Mouse (Mus musculus) olfactory bulb, adult 2 months (tissue): Measurements from ENCODE around the gene Cfap20. TPM values are rescaled to one million over a fixed set of nuclear protein-coding genes. Genes with fewer than 3 reads are reported as not detected.
"Not testable (repeated sequence)": the region's sequence is repeated elsewhere in the genome, so short reads cannot be mapped to it uniquely, and the experiment has no call there.

Source experiments
- H3K27ac ChIP-seq: fragments of 200-500 bp; 2 replicates; pipeline ENCODE4 v1.5.1; 2012; ENCODE audit warnings: low read depth, low read length; ENCODE audit not compliant: insufficient read depth
- H3K4me1 ChIP-seq: fragments of 200-500 bp; 2 replicates; pipeline ENCODE4 v1.6.1; 2012; ENCODE audit warnings: low read length; ENCODE audit not compliant: control insufficient read depth, insufficient read depth
- H3K4me3 ChIP-seq: fragments of 200-500 bp; 2 replicates; pipeline ENCODE4 v1.5.1; 2012; ENCODE audit warnings: mild to moderate bottlenecking, low read depth, low read length, moderate library complexity; ENCODE audit not compliant: insufficient read depth
- CTCF ChIP-seq: fragments of 200-500 bp; IDR thresholded peaks from 2 replicates; pipeline ENCODE4 v1.5.1; 2012; ENCODE audit warnings: low read depth, mild to moderate bottlenecking, low read length, moderate library complexity; ENCODE audit not compliant: insufficient read depth
- POLR2A ChIP-seq: fragments of 200-500 bp; IDR thresholded peaks from 2 replicates; pipeline ENCODE4 v1.6.1; 2012; ENCODE audit warnings: mild to moderate bottlenecking, low read depth, low read length, moderate library complexity; ENCODE audit not compliant: insufficient read depth
- WGBS: fragments of 180-500 bp; shearing (Covaris S2); methylation state at CpG from one replicate; pipeline ENCODE4 v1.1.7; 2018; 5-methylcytosine and 5-hydroxymethylcytosine counted together
- polyA plus RNA-seq: library from polyadenylated mRNA; stranded (reverse); fragments of >200 nt; gene quantifications from 2 replicates; pipeline ENCODE4 v1.2.4, GENCODE M21; 2012; ENCODE audit warnings: low replicate concordance; ENCODE audit not compliant: missing spikeins, insufficient read depth, insufficient read length

Gene Cfap20
- polyA plus RNA-seq, 1 experiment, result not detected

GRCm38 (mm10) chr8:95395186-95395918 lies 39.3 kb downstream of the Cfap20 start:
- H3K4me3 ChIP-seq, result no peak overlapping the region
- no peak for TF ChIP-seq POLR2A
- no peak for TF ChIP-seq CTCF
- peaks cover 9% of the 10 kb centered on the region for H3K4me1 ChIP-seq
- 58% methylated on average over 8 of the region's 8 CpGs for WGBS
- H3K27ac ChIP-seq, result no peak overlapping the region

GRCm38 (mm10) chr8:95392604-95393003 lies 42.1 kb downstream of the Cfap20 start:
- TF ChIP-seq CTCF (no peak), POLR2A (no peak)
- no peak overlapping the region for H3K27ac ChIP-seq
- H3K4me1 ChIP-seq, result peaks cover 14% of the 10 kb centered on the region
- 71% methylated on average over 5 of the region's 5 CpGs for WGBS
- no peak overlapping the region for H3K4me3 ChIP-seq

GRCm38 (mm10) chr8:95391101-95391500 lies 43.6 kb downstream of the Cfap20 start:
- peaks cover 10% of the 10 kb centered on the region; the same call in 1 of the 2 replicates for H3K4me1 ChIP-seq
- TF ChIP-seq CTCF (no peak), POLR2A (no peak)
- 83% methylated on average over 7 of the region's 7 CpGs for WGBS
- H3K27ac ChIP-seq, result no peak overlapping the region
- no peak overlapping the region for H3K4me3 ChIP-seq

- TF ChIP-seq POLR2A (no peak), CTCF (no peak)
- Histone ChIP-seq H3K4me1 (0 out of 2 replicates have a peak, but pooled peaks cover 5% of the 10 kb centered on the region), H3K27ac (no peak overlapping the region), H3K4me3 (no peak overlapping the region)
- 60% methylated on average over 4 of the region's 4 CpGs for WGBS
Observed at GRCm38 (mm10) chr8:95390312-95390711, 44.4 kb downstream of the Cfap20 start.

- TF ChIP-seq POLR2A (no peak), CTCF (no peak)
- Histone ChIP-seq H3K4me3 (no peak overlapping the region), H3K4me1 (0 out of 2 replicates have a peak, but pooled peaks cover 5% of the 10 kb centered on the region), H3K27ac (no peak overlapping the region)
- WGBS, result 80% methylated on average over 7 of the region's 7 CpGs
Observed at GRCm38 (mm10) chr8:95387936-95388335, 46.7 kb downstream of the Cfap20 start.

GRCm38 (mm10) chr8:95387221-95387620 lies 47.4 kb downstream of the Cfap20 start:
- 95% methylated on average over 10 of the region's 10 CpGs for WGBS

GRCm38 (mm10) chr8:95386037-95386436 lies 48.6 kb downstream of the Cfap20 start:
- no peak overlapping the region for H3K4me3 ChIP-seq
- TF ChIP-seq POLR2A (no peak), CTCF (no peak)
- H3K4me1 ChIP-seq, result 0 out of 2 replicates have a peak, but pooled peaks cover 5% of the 10 kb centered on the region
- 84% methylated on average over 5 of the region's 5 CpGs for WGBS
- H3K27ac ChIP-seq, result no peak overlapping the region

More at GRCm38 (mm10) chr8:95387221-95387620, 47.4 kb downstream of the Cfap20 start:
- no peak overlapping the region for H3K4me3 ChIP-seq
- no peak overlapping the region for H3K27ac ChIP-seq
- TF ChIP-seq CTCF, result no peak
- no peak for TF ChIP-seq POLR2A
- H3K4me1 ChIP-seq, result 0 out of 2 replicates have a peak, but pooled peaks cover 5% of the 10 kb centered on the region

GRCm38 (mm10) chr8:95384501-95384900 lies 50.2 kb downstream of the Cfap20 start:
- H3K4me1 ChIP-seq, result no peaks in the 10 kb centered on the region
- 95% methylated on average over 3 of the region's 3 CpGs for whole genome bisulfite sequencing
- TF ChIP-seq POLR2A (no peak), CTCF (no peak)
- no peak overlapping the region for H3K4me3 ChIP-seq
- H3K27ac ChIP-seq, result no peak overlapping the region

GRCm38 (mm10) chr8:95381595-95381994 lies 53.1 kb downstream of the Cfap20 start:
- 80% methylated on average over 3 of the region's 3 CpGs for WGBS
- TF ChIP-seq CTCF, result no peak
- TF ChIP-seq POLR2A, result no peak
- Histone ChIP-seq H3K4me1 (no peaks in the 10 kb centered on the region), H3K4me3 (no peak overlapping the region), H3K27ac (no peak overlapping the region)

- TF ChIP-seq POLR2A (no peak), CTCF (no peak)
- Histone ChIP-seq H3K27ac (no peak overlapping the region), H3K4me3 (no peak overlapping the region), H3K4me1 (no peaks in the 10 kb centered on the region)
Observed at GRCm38 (mm10) chr8:95380953-95381352, 53.7 kb downstream of the Cfap20 start.

GRCm38 (mm10) chr8:95378928-95379327 lies 55.7 kb downstream of the Cfap20 start:
- not testable (repeated sequence) for H3K4me3 ChIP-seq, H3K4me1 ChIP-seq, H3K27ac ChIP-seq
- WGBS, result 97% methylated on average over 11 of the region's 11 CpGs
